Comparison of ENCODE assay signal across 9 mouse cellular contexts in the genomic region with DNA sequence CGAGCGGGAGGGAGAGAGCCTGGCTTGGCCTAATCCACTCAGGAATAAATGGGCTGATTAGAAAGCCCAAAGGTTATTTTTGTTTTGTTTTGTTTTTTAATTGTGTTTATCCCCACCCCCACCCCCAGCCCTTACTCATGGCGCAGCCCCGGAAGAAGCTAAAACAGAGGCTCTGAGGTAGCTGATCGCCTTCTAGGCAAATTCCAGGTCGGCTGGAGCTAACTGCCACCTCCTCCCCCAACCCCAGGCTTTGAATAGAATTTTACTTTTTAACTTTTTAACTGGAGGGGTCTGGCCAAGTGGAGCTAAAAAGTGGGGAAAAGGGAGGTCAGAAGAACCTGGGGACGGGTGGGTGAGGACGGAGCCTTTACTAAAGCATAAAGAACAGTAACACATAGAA. TPM values are rescaled to one million over a fixed set of nuclear protein-coding genes. Genes with fewer than 3 reads are reported as not detected.
DNase-seq lines count a peak whose midpoint lies in the region; ATAC-seq and TF ChIP-seq lines count a peak whose summit lies in the region.
"Had no signal": no experiment of that assay in that cellular context is flagged by ENCODE, and none has a peak within 500 bp of the region (broad histone marks: within the 10 kb centered on the region; RNA-seq: fewer than 3 reads in every experiment).

No protein-coding gene starts in this region.

- TF ChIP-seq CTCF in intestine, postnatal 0 days (IDR thresholded peaks at IDR 0.05; ENCODE audit: low read depth) = no peak

- no peak for DNase-seq in thymus, postnatal 14 days
- no peak for DNase-seq in frontal cortex, postnatal 25 days (ENCODE audit: low spot score in 2 of 2)
- DNase-seq: cerebellum, adult 18-20 months; retina, postnatal 1 day had no signal

- no peaks in the 10 kb centered on the region for H3K27me3 ChIP-seq in intestine, embryonic 15.5 days (replicated peaks)
- no peaks in the 10 kb centered on the region for H3K27me3 ChIP-seq in intestine, postnatal 0 days (replicated peaks; ENCODE audit: control insufficient read depth, insufficient read depth, low read length)
- H3K27me3 ChIP-seq in embryonic facial prominence, embryonic 12.5 days = no peaks in the 10 kb centered on the region
- no peaks in the 10 kb centered on the region for H3K27me3 ChIP-seq in hindbrain, embryonic 15.5 days
- H3K27me3 ChIP-seq in neural tube, embryonic 12.5 days (replicated peaks) = no peaks in the 10 kb centered on the region

- WGBS in intestine, embryonic 15.5 days = 56% methylated on average over 8 of the region's 8 CpGs
- 75% methylated on average over 8 of the region's 8 CpGs for WGBS in intestine, postnatal 0 days
- WGBS in embryonic facial prominence, embryonic 12.5 days = 23% methylated on average over 8 of the region's 8 CpGs
- WGBS in hindbrain, embryonic 15.5 days = 61% methylated on average over 8 of the region's 8 CpGs
- 54% methylated on average over 8 of the region's 8 CpGs for WGBS in neural tube, embryonic 12.5 days

- ATAC-seq in intestine, embryonic 15.5 days = no peak
- ATAC-seq in intestine, postnatal 0 days = no peak
- ATAC-seq in embryonic facial prominence, embryonic 12.5 days (ENCODE audit: insufficient number of reproducible peaks, insufficient read depth, low FRiP score, low TSS enrichment) = no peak
- ATAC-seq in hindbrain, embryonic 15.5 days (ENCODE audit: low FRiP score, low read depth) = no peak
- ATAC-seq in neural tube, embryonic 12.5 days (ENCODE audit: low FRiP score, low read depth) = no peak

- no peak overlapping the region for H3K9ac ChIP-seq in intestine, embryonic 15.5 days
- H3K9ac ChIP-seq in intestine, postnatal 0 days (ENCODE audit: low read depth, low read length) = no peak overlapping the region
- peak overlapping the region; percentile 47 for H3K9ac ChIP-seq in embryonic facial prominence, embryonic 12.5 days
- H3K9ac ChIP-seq in hindbrain, embryonic 15.5 days = no peak overlapping the region
- H3K9ac ChIP-seq in neural tube, embryonic 12.5 days = 0 out of 2 replicates have a peak overlapping the region, but pooled peaks have one; percentile 9

- peaks cover 49% of the 10 kb centered on the region for H3K4me1 ChIP-seq in intestine, embryonic 15.5 days (replicated peaks)
- H3K4me1 ChIP-seq in intestine, postnatal 0 days (replicated peaks; ENCODE audit: control insufficient read depth, insufficient read depth, low read length) = peaks cover 2% of the 10 kb centered on the region; the same call in 1 of the 2 replicates
- H3K4me1 ChIP-seq in embryonic facial prominence, embryonic 12.5 days = peaks cover 70% of the 10 kb centered on the region
- H3K4me1 ChIP-seq in hindbrain, embryonic 15.5 days (replicated peaks) = peaks cover 42% of the 10 kb centered on the region
- H3K4me1 ChIP-seq in neural tube, embryonic 12.5 days = peaks cover 62% of the 10 kb centered on the region

- no peaks in the 10 kb centered on the region for H3K9me3 ChIP-seq in intestine, embryonic 15.5 days
- no peaks in the 10 kb centered on the region for H3K9me3 ChIP-seq in intestine, postnatal 0 days (ENCODE audit: control insufficient read depth)
- no peaks in the 10 kb centered on the region for H3K9me3 ChIP-seq in embryonic facial prominence, embryonic 12.5 days
- no peaks in the 10 kb centered on the region for H3K9me3 ChIP-seq in hindbrain, embryonic 15.5 days
- 0 out of 2 replicates have a peak, but pooled peaks cover 9% of the 10 kb centered on the region for H3K9me3 ChIP-seq in neural tube, embryonic 12.5 days

- no peak overlapping the region for H3K4me3 ChIP-seq in intestine, embryonic 15.5 days (replicated peaks)
- no peak overlapping the region for H3K4me3 ChIP-seq in intestine, postnatal 0 days (ENCODE audit: low read depth, low read length)
- H3K4me3 ChIP-seq in embryonic facial prominence, embryonic 12.5 days = peak overlapping the region; percentile 12
- H3K4me3 ChIP-seq in hindbrain, embryonic 15.5 days = no peak overlapping the region
- H3K4me3 ChIP-seq in neural tube, embryonic 12.5 days = no peak overlapping the region

- H3K36me3 ChIP-seq in intestine, embryonic 15.5 days = 0 out of 2 replicates have a peak, but pooled peaks cover 3% of the 10 kb centered on the region
- H3K36me3 ChIP-seq in intestine, postnatal 0 days (ENCODE audit: control insufficient read depth, insufficient read depth) = no peaks in the 10 kb centered on the region
- peaks cover 15% of the 10 kb centered on the region; the same call in 1 of the 2 replicates for H3K36me3 ChIP-seq in embryonic facial prominence, embryonic 12.5 days
- H3K36me3 ChIP-seq in hindbrain, embryonic 15.5 days = no peaks in the 10 kb centered on the region
- H3K36me3 ChIP-seq in neural tube, embryonic 12.5 days = peaks cover 10% of the 10 kb centered on the region; the same call in 1 of the 2 replicates

- H3K4me2 ChIP-seq in intestine, embryonic 15.5 days (replicated peaks) = no peak overlapping the region
- no peak overlapping the region for H3K4me2 ChIP-seq in intestine, postnatal 0 days (replicated peaks; ENCODE audit: low read depth)
- H3K4me2 ChIP-seq in embryonic facial prominence, embryonic 12.5 days (replicated peaks) = peak overlapping the region; percentile 85
- H3K4me2 ChIP-seq in hindbrain, embryonic 15.5 days = peak overlapping the region; percentile 19; the same call in 1 of the 2 replicates
- H3K4me2 ChIP-seq in neural tube, embryonic 12.5 days (replicated peaks) = peak overlapping the region; percentile 91

- peak overlapping the region; percentile 11; the same call in 1 of the 2 replicates for H3K27ac ChIP-seq in intestine, embryonic 15.5 days
- H3K27ac ChIP-seq in intestine, postnatal 0 days (ENCODE audit: low read depth, low read length) = no peak overlapping the region
- peak overlapping the region; percentile 99 for H3K27ac ChIP-seq in embryonic facial prominence, embryonic 12.5 days
- H3K27ac ChIP-seq in hindbrain, embryonic 15.5 days (replicated peaks) = no peak overlapping the region
- no peak overlapping the region for H3K27ac ChIP-seq in neural tube, embryonic 12.5 days

RNA-seq across cellular contexts. Expression of a gene that starts 15.9 kb away (rescaled TPM):
- polyA plus RNA-seq in intestine, embryonic 15.5 days (2015; fragmentation: Nextera tagmentation; extraction: Ambion mirVana) = 42.8 TPM in 2 replicates
- 5.2 and 7.4 TPM in 2 replicates for polyA plus RNA-seq in intestine, postnatal 0 days (2015; fragmentation: Nextera tagmentation; extraction: Ambion mirVana)
- polyA plus RNA-seq in embryonic facial prominence, embryonic 12.5 days (2016; fragmentation: Nextera tagmentation; extraction: Ambion mirVana) = 89.6 and 95.3 TPM in 2 replicates
- polyA plus RNA-seq in hindbrain, embryonic 15.5 days (2015; fragmentation: Nextera tagmentation; extraction: Ambion mirVana) = 11.8 and 14.2 TPM in 2 replicates
- polyA plus RNA-seq in neural tube, embryonic 12.5 days (2016; fragmentation: Nextera tagmentation; extraction: Ambion mirVana) = 57.1 and 73.7 TPM in 2 replicates

RNA-seq across cellular contexts. Expression of a gene that starts 34.5 kb away (rescaled TPM):
- 4.9 and 5.8 TPM in 2 replicates for polyA plus RNA-seq in intestine, embryonic 15.5 days (2015; fragmentation: Nextera tagmentation; extraction: Ambion mirVana)
- polyA plus RNA-seq in intestine, postnatal 0 days (2015; fragmentation: Nextera tagmentation; extraction: Ambion mirVana) = 142 and 149 TPM in 2 replicates
- not detected in 2 replicates for polyA plus RNA-seq in embryonic facial prominence, embryonic 12.5 days (2016; fragmentation: Nextera tagmentation; extraction: Ambion mirVana)
- polyA plus RNA-seq in hindbrain, embryonic 15.5 days (2015; fragmentation: Nextera tagmentation; extraction: Ambion mirVana) = not detected in 2 replicates
- polyA plus RNA-seq in neural tube, embryonic 12.5 days (2016; fragmentation: Nextera tagmentation; extraction: Ambion mirVana) = not detected in 2 replicates

RNA-seq across cellular contexts. Expression of a gene that starts 44.8 kb away (rescaled TPM):
- polyA plus RNA-seq in intestine, embryonic 15.5 days (2015; fragmentation: Nextera tagmentation; extraction: Ambion mirVana) = 96.3 and 105 TPM in 2 replicates
- polyA plus RNA-seq in intestine, postnatal 0 days (2015; fragmentation: Nextera tagmentation; extraction: Ambion mirVana) = 91.8 and 99.2 TPM in 2 replicates
- 105 and 106 TPM in 2 replicates for polyA plus RNA-seq in embryonic facial prominence, embryonic 12.5 days (2016; fragmentation: Nextera tagmentation; extraction: Ambion mirVana)
- 128 and 129 TPM in 2 replicates for polyA plus RNA-seq in hindbrain, embryonic 15.5 days (2015; fragmentation: Nextera tagmentation; extraction: Ambion mirVana)
- polyA plus RNA-seq in neural tube, embryonic 12.5 days (2016; fragmentation: Nextera tagmentation; extraction: Ambion mirVana) = 130 and 134 TPM in 2 replicates

Comparison
In these comparisons a context has a peak if more than half of its experiments do, and no peak if none do; other contexts are left out.
1. H3K27ac ChIP-seq: peak in intestine, embryonic 15.5 days (single experiment) and embryonic facial prominence, embryonic 12.5 days (single experiment); none in intestine, postnatal 0 days (single experiment), hindbrain, embryonic 15.5 days (single experiment) and neural tube, embryonic 12.5 days (single experiment).
2. RNA of a gene that starts 34.5 kb away (polyA plus RNA-seq): 142 to 149 TPM in intestine, postnatal 0 days; 4.9 to 5.8 TPM in intestine, embryonic 15.5 days, not detected in embryonic facial prominence, embryonic 12.5 days, not detected in hindbrain, embryonic 15.5 days and not detected in neural tube, embryonic 12.5 days; every median in the first group is over 10 times any median in the second.
3. H3K4me2 ChIP-seq: peak in embryonic facial prominence, embryonic 12.5 days (single experiment), hindbrain, embryonic 15.5 days (single experiment) and neural tube, embryonic 12.5 days (single experiment); none in intestine, embryonic 15.5 days (single experiment) and intestine, postnatal 0 days (single experiment).
4. H3K9ac ChIP-seq: peak in embryonic facial prominence, embryonic 12.5 days (single experiment) and neural tube, embryonic 12.5 days (single experiment); none in intestine, embryonic 15.5 days (single experiment), intestine, postnatal 0 days (single experiment) and hindbrain, embryonic 15.5 days (single experiment).